Mouse (Mus musculus) kidney, postnatal 10 days (tissue): ENCODE data around the gene Paqr5.

ENCODE experiments used
- DNase-seq: peaks from one replicate; pipeline ENCODE4 v3.0.0; 2021; ENCODE audit warnings: mixed read lengths

Gene Paqr5

GRCm38 (mm10) chr9:61952241-61952640 is 74.4 kb downstream of the Paqr5 start:
- DNase-seq = no peak

- DNase-seq = peak; percentile 89
Measured at GRCm38 (mm10) chr9:61947402-61948346, 79.0 kb downstream of the Paqr5 start.

GRCm38 (mm10) chr9:61946623-61947401 is 79.8 kb downstream of the Paqr5 start, which contains the start of gene Kif23:
Gene Kif23, minus strand, starts transcription at chr9:61946774.
- DNase-seq = peak; percentile 98

GRCm38 (mm10) chr9:61945973-61946611 is 80.6 kb downstream of the Paqr5 start:
- DNase-seq = no peak

- DNase-seq = no peak
Measured at GRCm38 (mm10) chr9:61941054-61941453, 85.6 kb downstream of the Paqr5 start.

GRCm38 (mm10) chr9:61933333-61933732 is 93.3 kb downstream of the Paqr5 start:
- no peak for DNase-seq

- no peak for DNase-seq
Measured at GRCm38 (mm10) chr9:61932009-61932408, 94.6 kb downstream of the Paqr5 start.

GRCm38 (mm10) chr9:61925086-61925660 is 101.5 kb downstream of the Paqr5 start:
- DNase-seq = no peak

GRCm38 (mm10) chr9:61920331-61920730 is 106.3 kb downstream of the Paqr5 start:
- DNase-seq = no peak

- no peak for DNase-seq
Measured at GRCm38 (mm10) chr9:61919464-61919863, 107.2 kb downstream of the Paqr5 start.

GRCm38 (mm10) chr9:61917436-61917835 is 109.2 kb downstream of the Paqr5 start:
- DNase-seq = no peak

GRCm38 (mm10) chr9:61916986-61917385 is 109.7 kb downstream of the Paqr5 start:
- no peak for DNase-seq

- no peak for DNase-seq
Measured at GRCm38 (mm10) chr9:61915393-61916005, 111.2 kb downstream of the Paqr5 start.

- no peak for DNase-seq
Measured at GRCm38 (mm10) chr9:61914917-61915300, 111.7 kb downstream of the Paqr5 start.

- peak; percentile 97 for DNase-seq
Measured at GRCm38 (mm10) chr9:61914203-61914916, 112.3 kb downstream of the Paqr5 start, which contains the start of gene Rplp1. Gene Rplp1, minus strand, starts transcription at chr9:61914542.

- no peak for DNase-seq
Measured at GRCm38 (mm10) chr9:61911300-61912128, 115.1 kb downstream of the Paqr5 start.

GRCm38 (mm10) chr9:61910526-61911256 is 116.0 kb downstream of the Paqr5 start:
- DNase-seq = peak; percentile 70

GRCm38 (mm10) chr9:61909633-61910032 is 117.0 kb downstream of the Paqr5 start:
- no peak for DNase-seq

- DNase-seq = no peak
Measured at GRCm38 (mm10) chr9:61908832-61909407, 117.7 kb downstream of the Paqr5 start.
